Mouse (Mus musculus) liver, embryonic 14.5 days (tissue): ENCODE measurements at regions not wholly inside any gene's neighbourhood (a gene's known extent, or its start where the extent isn't known, plus 50 kb on each side); places are given as distances from the start of the nearest gene placed in this dataset.

ENCODE experiments used
- CTCF ChIP-seq: IDR thresholded peaks from 2 replicates; pipeline ENCODE4 v1.5.1; 2016; ENCODE audit warnings: antibody characterized with exemption, low read depth, control low read depth
- EP300 ChIP-seq: IDR thresholded peaks from 2 replicates; pipeline ENCODE4 v1.6.1; 2016; ENCODE audit warnings: antibody characterized with exemption, low read depth

- no peak for TF ChIP-seq CTCF
- no peak for TF ChIP-seq EP300
These were observed 616.8 kb downstream of the Vrk1 start for GRCm38 (mm10) chr12:106626786-106627185.
